Mouse (Mus musculus): ENCODE measurements at regions not wholly inside any gene's neighbourhood (a gene's known extent, or its start where the extent isn't known, plus 50 kb on each side); places are given as distances from the start of the nearest gene placed in this dataset.
A peak's percentile ranks its signal among the peaks of the same experiment; 100 is the strongest.

DNA sequence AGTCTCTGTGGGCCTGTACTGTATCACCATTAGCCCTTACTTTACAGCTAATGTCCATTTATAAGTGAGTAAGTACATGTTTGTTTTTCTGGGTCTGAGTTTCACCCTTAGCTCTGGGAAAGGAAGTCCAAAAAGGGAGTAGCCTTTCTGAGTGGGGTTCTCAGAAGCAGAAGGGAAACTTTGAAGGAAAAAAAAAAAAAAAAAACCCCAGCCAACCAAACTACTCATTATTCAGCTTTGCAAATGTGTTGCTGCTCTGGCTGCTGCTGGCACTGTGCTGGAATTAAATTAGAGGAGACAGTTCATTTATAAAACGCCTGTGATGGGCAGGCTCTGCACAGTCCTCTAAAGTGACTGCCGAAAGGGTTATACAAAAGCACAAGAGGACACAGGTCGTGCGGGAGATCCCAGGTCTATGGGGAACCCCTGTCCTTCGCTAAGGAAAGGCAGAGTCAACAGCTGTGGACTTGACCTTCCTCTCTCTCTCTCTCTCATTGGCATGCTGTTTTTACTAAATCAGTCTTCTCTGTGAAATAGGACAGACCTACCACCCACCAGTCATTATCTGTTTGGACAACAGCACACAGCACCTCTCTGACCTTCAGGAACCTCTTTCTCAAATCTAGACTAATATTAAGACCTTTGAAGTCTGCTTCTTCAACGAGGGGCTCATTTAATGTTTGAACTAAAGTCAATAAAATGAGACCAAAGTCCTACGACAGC, 165.4 kb downstream of the Cd47 start:
- peak; percentile 38; the same call in 1 of the 2 replicates for ATAC-seq (replicated peaks; ENCODE audit: insufficient number of reproducible peaks, low FRiP score, low TSS enrichment, poor library complexity, severe bottlenecking)

GRCm38 (mm10) chr16:49966251-49966588, 165.9 kb downstream of the Cd47 start:
- no peak for ATAC-seq (replicated peaks; ENCODE audit: insufficient number of reproducible peaks, low FRiP score, low TSS enrichment, poor library complexity, severe bottlenecking)

DNA sequence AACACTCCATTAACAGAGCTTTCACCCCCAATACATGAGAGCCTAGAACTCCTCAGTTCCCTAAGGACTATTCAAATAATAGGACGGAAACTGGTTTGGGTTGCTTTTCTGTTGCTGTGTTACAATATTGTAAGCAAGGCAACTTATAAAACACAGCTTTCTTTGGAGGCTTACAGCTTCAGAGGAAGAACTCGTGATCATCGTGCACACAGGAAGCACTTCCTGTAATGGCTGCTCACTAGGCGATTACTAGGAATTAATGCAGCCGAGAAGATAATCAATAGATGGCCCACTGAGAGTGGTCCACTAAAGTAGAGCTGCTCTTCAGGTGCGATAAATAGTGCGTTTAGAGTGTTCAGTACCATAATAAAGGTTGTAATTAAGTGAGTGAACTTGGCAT, 166.8 kb downstream of the Cd47 start:
- no peak for ATAC-seq (replicated peaks; ENCODE audit: insufficient number of reproducible peaks, low FRiP score, low TSS enrichment, poor library complexity, severe bottlenecking)

DNA sequence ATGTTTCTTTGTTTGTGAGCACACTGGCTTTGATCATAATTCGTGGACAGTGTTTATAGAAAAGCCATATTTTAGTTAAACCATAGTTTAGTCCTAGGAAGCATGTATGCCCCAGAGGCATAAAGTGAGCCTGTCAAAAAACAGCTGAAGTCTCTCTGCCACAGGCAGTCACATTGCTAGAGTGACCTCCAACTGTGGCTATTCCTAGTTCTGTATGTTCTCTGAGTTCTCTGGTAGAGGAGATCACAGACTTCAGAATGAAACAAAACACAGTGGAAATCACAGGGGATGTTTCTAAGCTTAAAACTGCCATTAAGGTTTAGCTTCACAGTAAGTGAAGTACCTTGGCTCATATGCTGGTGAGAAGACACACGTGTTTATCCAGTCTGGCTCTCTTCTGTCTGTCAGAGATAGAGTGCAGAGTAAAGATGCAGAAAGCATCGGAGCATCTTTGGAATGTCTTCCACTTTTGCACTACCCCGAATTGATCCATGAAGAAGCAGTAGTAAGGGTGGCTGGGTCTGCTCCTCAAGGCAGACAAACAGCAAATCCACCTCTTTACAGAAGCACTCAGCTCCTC, 168.0 kb downstream of the Cd47 start:
- ATAC-seq (replicated peaks; ENCODE audit: insufficient number of reproducible peaks, low FRiP score, low TSS enrichment, poor library complexity, severe bottlenecking), result no peak

DNA sequence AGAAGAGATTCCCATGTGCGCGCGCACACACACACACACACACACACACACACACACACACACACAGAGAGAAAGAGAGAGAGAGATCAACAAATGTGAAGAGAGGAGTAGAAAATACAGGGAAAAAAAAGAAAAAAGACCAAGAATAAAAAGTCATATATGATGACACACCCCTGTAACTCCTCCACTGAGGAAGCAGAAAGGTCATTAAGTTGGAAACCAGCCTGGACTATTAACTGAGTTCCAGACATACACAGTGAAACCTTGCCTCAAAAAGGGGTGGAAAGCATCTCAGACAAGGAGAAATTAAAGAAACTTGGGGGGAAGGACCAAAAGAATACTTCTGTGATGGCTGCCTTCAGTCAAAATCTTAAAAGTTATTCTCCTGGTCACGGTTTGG, 168.7 kb downstream of the Cd47 start:
- no peak for ATAC-seq (replicated peaks; ENCODE audit: insufficient number of reproducible peaks, low FRiP score, low TSS enrichment, poor library complexity, severe bottlenecking)

DNA sequence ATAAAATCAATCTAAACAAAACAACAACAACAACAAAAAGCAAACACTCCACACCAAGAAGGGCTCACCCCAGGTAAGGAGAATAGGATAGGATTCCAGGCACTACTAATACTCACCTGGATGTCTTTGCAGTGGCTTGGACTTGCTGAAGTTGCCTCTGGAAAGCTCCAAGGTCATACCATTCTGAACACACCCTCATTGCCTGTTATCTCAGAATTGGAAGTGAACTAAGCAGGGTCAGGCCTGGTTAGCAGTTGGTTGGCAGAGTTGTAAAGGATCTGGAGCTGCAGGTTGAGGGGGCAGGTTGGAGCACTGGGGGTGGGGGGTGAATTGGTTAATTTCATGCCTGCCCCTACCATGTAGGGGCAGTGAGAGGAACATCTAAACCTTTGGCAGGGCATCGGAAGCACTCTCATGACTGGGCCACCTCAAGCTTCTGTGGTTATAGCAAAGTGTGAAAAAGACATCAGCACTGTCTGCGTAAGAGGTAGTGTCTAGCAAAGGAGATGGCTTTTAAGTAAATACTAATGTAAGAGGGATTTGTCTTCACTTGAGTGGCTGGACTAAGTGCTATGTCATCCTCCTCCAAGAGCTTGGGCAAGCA, 169.5 kb downstream of the Cd47 start:
- ATAC-seq (replicated peaks; ENCODE audit: insufficient number of reproducible peaks, low FRiP score, low TSS enrichment, poor library complexity, severe bottlenecking), result peak; percentile 62

DNA sequence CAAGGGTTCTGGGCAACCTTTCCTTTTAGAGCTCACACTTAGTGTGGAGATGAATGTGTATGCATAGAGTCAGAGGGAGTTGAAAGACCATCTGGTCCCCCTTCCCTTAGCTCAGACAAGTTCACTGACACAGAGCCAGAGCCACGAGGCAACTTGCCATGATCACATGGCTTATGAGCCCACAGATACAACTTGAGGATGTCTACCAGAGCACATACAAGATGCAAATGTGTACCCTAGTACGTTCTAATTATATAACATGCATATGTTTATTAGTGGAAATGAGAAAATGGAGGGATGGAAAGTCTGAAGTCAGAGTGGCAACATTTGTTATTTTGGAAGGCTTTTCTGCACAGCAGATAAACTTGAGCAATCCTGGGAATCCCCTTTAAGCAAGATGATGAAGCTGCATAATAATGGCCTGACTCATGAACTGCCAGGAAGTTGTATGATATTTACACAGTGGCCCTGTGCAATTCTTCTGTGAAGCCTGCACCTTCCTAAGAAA, 170.0 kb downstream of the Cd47 start:
- ATAC-seq (replicated peaks; ENCODE audit: insufficient number of reproducible peaks, low FRiP score, low TSS enrichment, poor library complexity, severe bottlenecking), result peak; percentile 58

DNA sequence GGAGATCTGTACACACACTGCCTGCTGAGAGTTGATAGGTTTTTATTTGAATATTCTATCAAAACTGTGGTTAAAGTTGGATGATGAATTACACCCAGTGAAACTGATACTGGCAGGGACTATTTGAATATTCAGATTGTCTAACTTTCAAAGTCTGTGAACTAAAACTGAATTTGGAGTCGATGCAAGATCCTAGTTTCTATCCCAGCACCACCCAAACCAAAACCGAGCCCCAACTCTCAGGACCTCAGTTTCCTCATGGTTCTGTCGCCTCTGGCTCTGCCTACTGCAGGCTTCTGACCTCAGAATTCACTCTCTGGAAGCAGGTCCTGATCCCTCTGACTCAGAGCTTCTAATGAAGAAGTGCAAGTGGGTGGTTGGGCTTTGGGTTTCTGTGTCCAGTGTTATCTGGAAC, 170.8 kb downstream of the Cd47 start:
- peak; percentile 46 for ATAC-seq (replicated peaks; ENCODE audit: insufficient number of reproducible peaks, low FRiP score, low TSS enrichment, poor library complexity, severe bottlenecking)

GRCm38 (mm10) chr16:49977276-49977675, 176.9 kb downstream of the Cd47 start:
- no peak for ATAC-seq (replicated peaks; ENCODE audit: insufficient number of reproducible peaks, low FRiP score, low TSS enrichment, poor library complexity, severe bottlenecking)

DNA sequence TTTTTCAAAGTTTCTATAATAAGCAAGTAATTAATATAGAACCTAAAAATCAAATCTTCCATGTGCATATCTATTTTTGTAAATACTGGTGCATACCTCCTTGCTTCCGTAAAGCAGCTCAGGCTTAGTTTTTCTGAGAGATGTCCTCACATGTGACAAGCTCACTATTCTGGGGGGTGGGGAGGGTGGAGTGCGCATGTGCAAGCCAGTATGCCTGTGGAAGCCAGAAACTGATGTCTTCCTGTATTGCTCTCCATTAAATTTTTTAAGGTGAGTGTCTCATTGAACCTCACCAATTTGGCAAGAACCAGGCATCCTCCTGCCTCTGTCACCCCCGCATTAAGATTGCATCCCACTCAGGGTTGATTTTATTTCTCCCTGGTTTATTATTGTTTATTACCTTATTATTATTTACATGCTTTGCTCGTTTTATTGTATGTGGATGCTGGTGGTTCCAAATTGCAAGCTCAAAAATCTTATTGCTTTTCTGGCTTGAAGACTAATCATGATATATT, 179.2 kb downstream of the Cd47 start:
- no peak for ATAC-seq (replicated peaks; ENCODE audit: insufficient number of reproducible peaks, low FRiP score, low TSS enrichment, poor library complexity, severe bottlenecking)

DNA sequence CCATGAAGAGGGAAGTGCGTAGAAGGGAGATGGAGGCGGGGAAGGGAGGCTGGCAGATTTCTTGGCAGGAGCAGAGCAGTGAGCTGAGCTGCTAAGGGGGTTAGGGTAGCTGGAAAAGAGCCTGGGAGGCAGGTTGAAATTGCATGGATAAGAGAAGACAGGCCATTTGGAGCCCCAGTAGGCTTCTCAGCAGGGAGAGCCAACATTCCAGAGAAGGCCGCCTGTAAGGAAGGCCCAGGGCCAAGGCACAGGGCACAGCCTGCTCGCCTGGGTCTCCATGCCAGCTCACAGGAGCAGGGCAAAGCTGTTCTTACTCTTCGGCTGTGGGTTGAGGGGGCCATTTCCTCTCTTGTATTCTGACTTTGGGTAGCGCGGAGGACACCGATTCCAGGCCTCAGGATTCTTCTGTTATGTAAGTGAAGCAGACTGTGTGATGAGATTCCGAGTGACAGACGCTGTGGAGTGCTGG, 179.9 kb downstream of the Cd47 start:
- no peak for ATAC-seq (replicated peaks; ENCODE audit: insufficient number of reproducible peaks, low FRiP score, low TSS enrichment, poor library complexity, severe bottlenecking)

DNA sequence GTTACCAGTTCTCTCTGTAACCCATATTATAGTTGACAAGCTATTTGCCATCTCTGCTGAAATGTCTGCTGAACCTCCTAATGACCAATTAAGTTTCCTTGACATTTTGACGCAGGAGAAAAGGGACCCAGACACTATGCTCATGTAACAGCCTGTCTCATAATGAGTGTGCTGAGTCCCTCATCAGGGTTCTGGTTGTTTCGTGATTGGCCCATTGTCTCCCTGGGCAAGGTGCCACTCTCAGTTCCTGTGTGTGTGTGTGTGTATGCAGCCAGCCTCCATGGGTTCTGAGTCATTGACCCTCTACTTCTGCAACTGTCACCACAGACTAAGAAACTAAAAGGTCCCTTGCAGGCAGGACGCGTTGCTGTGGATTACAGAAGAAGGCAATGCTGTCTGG, 181.8 kb downstream of the Cd47 start:
- peak; percentile 95 for ATAC-seq (replicated peaks; ENCODE audit: insufficient number of reproducible peaks, low FRiP score, low TSS enrichment, poor library complexity, severe bottlenecking)

- no peak for ATAC-seq (replicated peaks; ENCODE audit: insufficient number of reproducible peaks, low FRiP score, low TSS enrichment, poor library complexity, severe bottlenecking)
Measured at GRCm38 (mm10) chr16:49985082-49986076, 185.0 kb downstream of the Cd47 start.

DNA sequence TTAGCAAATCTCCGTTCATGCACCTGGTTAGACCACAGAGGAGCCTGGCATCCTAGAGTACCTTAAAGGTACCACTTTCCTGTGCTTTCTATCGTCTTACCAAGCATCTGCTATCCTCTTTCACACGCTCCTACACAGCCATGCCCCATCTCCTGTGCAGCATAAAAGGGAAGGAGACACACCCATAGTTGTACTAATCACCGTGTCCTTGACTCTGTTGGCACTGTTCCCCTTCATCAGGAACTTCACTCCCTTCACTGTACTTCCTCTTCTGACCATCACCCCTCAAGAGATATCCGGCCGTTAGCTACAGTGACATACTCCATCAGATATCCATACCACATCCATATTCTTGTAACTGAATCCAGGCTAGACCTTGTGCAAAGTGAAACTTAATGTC, 186.6 kb downstream of the Cd47 start:
- ATAC-seq (replicated peaks; ENCODE audit: insufficient number of reproducible peaks, low FRiP score, low TSS enrichment, poor library complexity, severe bottlenecking), result peak; percentile 89

GRCm38 (mm10) chr16:49995822-49996221, 195.5 kb downstream of the Cd47 start:
- ATAC-seq (replicated peaks; ENCODE audit: insufficient number of reproducible peaks, low FRiP score, low TSS enrichment, poor library complexity, severe bottlenecking), result no peak

DNA sequence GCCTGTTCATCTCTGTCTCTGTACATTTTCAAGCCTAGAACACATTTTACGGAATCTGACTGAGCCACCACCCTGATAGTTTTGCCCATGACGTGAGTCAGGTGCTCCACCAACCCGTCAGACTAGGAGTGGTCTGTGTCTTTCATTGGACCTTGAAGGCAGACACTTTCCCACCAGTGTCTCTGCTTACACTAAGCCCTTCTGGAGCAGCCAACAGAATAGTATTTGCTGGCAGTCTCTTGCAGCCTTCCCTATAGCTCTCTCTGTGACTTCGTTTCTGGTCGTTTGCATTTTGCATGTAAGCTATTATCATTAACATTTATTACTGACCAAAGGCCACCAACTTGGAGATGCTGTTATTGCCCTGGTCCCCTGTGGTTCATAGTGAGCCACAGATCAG, 196.3 kb downstream of the Cd47 start:
- no peak for ATAC-seq (replicated peaks; ENCODE audit: insufficient number of reproducible peaks, low FRiP score, low TSS enrichment, poor library complexity, severe bottlenecking)

DNA sequence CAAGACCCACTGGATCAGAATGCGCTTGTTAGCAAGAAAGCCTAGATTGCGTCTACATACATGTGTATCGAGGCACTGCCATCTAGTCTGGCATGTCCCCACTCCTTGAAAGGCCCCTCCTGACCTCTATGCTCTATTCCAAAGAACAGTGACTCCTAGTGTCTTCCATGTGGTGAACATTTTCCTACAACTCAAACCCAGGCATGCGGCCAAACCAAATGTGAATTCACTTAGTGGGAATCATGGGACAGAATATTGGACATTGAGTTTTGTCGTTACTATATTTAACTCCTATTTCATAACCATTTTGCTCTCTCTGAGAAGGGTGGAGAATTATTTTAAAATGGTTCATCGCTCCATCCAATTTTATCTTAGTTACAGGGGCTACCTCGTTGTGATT, 196.7 kb downstream of the Cd47 start:
- ATAC-seq (replicated peaks; ENCODE audit: insufficient number of reproducible peaks, low FRiP score, low TSS enrichment, poor library complexity, severe bottlenecking), result no peak

DNA sequence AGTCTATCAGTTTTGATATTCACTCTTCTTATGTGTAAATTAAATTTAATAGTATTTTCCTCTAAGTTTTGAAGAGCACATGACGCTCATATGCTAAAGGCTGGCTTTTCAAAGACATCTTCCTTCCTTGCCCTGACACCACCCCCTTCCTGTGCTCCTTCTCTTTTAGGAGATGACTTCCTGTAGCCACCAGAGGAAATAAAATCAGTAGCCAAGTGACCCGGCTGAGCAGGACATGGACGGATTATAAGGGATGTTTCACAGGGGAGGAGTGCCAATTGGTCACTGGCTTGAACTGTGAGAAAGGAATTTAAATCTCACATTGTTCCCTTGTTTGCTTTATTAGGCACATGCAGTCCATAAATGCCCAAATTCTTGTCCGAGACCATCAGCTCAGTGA, 200.5 kb downstream of the Cd47 start:
- ATAC-seq (replicated peaks; ENCODE audit: insufficient number of reproducible peaks, low FRiP score, low TSS enrichment, poor library complexity, severe bottlenecking), result no peak

Measured in monocyte, adult 5-6 weeks (primary cell).